Mouse (Mus musculus) heart, postnatal 0 days (tissue): ENCODE results near the gene Ccdc187.

Experiments
- CTCF ChIP-seq: IDR thresholded peaks from 2 replicates; pipeline ENCODE4 v1.5.1; 2016; ENCODE audit warnings: antibody characterized with exemption, control low read depth, low read depth
- EP300 ChIP-seq: IDR thresholded peaks from 2 replicates; pipeline ENCODE4 v1.6.1; 2016; ENCODE audit warnings: antibody characterized with exemption, low read depth

DNA sequence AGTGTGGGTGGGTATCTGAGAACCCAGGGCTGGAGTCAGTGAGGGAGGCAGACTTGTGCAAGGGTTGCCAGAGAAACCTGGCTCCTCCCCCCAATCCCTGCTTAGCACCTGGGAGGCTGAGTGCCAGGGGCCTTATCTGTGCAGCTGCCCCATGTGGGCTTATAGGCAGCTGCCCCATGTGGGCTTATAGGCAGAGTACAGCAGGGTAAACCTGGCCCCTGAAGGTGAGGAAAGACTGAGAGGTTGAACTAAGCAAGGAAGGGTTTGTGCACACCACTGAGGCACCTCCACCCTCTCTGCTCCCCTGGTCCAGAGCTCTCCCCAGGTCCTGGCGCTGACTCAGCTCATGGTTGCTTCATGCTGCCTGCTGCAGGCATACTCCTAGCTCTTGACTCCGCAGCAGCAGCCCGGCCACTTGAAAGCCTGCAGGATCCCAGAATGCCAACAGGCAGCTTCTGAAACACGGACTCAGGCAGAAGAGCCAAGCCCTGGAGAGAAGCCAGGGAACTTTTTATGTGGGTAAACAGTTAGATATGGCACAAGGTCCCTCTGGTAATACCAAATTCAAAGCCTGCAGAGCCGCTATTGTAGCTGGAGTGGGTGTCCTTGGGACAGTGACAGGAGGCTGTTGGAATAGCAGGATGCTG is 5.9 kb upstream of the Ccdc187 start:
- TF ChIP-seq CTCF, result no peak
- TF ChIP-seq EP300, result no peak
